Mouse (Mus musculus): Measurements from ENCODE around the gene Polr3f.
A peak's percentile ranks its signal among the peaks of the same experiment; 100 is the strongest.

Polr3f gene

GRCm38 (mm10) chr2:144526981-144527820 is at the start of gene Polr3f, which contains the start of gene Dzank1:
Polr3f (plus strand) TSS chr2:144527718.
Dzank1 (minus strand) TSS chr2:144527414.
- peak; percentile 98 to 99 for DNase-seq

- DNase-seq = peak in 1 of 2 experiments; percentile 25
Observed at GRCm38 (mm10) chr2:144479421-144479820, 48.1 kb upstream of the Polr3f start.

GRCm38 (mm10) chr2:144484084-144484483 is 43.4 kb upstream of the Polr3f start:
- DNase-seq = no peak

GRCm38 (mm10) chr2:144485439-144485838 is 42.1 kb upstream of the Polr3f start:
- no peak for DNase-seq

- no peak for DNase-seq
Observed at GRCm38 (mm10) chr2:144487476-144487875, 40.0 kb upstream of the Polr3f start.

GRCm38 (mm10) chr2:144489342-144489741 is 38.2 kb upstream of the Polr3f start:
- no peak for DNase-seq

DNA sequence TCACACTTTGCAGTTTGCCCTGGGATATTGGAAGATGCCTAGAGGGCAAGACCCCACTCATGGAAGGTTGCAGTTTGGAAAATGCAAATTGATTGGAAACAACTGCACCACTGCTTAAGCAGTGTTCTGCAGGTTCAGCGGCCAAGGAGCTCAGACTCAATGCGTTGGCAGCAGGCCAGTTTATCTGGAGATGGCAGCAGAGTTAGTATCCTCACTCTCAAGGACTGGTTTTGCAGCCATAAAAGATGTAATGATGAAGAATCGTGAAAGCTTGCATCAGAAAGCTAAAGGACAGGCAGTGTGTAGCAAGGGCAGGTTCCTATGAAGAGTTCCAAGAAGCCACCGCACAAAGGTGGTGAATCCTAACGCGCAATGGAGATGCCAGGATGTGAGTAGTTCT is 25.4 kb upstream of the Polr3f start:
- peak in 1 of 2 experiments; percentile 9 for DNase-seq

- no peak for DNase-seq
Observed at GRCm38 (mm10) chr2:144514619-144515018, 12.9 kb upstream of the Polr3f start.

GRCm38 (mm10) chr2:144519772-144520171 is 7.7 kb upstream of the Polr3f start:
- DNase-seq = no peak

- no peak for DNase-seq
Observed at GRCm38 (mm10) chr2:144525856-144526255, 1.7 kb upstream of the Polr3f start.

DNA sequence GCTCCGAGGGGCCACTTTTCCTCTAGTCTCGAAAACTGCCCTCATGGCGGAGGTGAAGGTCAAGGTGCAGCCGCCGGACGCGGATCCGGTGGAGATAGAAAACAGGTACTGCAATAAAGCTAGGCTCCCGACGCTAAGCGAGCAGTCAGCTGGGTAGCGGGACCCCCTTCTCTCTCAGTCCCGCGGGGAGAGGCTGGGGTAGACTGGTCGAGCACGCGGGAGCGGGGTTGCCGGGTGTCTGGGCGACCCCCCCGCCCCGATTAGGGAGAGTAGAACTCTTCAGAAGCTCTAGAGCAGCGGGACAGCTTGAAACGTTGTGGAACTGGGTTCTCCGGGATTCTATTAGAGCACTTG is 280 bp downstream of the Polr3f start:
- DNase-seq = no peak

DNA sequence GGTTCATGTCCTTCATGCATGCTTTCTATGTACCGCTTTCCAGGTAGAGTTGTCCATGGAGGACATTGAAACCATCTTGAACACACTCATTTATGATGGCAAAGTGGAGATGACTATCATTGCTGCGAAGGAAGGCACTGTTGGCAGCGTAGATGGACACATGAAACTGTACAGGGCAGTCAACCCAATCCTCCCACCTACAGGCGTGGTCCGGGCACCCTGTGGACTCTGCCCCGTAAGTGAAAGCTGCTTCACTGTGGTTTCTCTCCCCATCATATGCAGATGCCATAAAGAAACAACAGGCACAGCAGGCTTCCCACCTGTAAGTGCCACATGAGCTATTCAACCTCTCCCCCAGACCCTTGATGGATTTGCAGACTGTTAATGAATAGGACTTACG is 9.6 kb downstream of the Polr3f start:
- peak; percentile 47 to 69 for DNase-seq

GRCm38 (mm10) chr2:144541246-144541645 is 13.7 kb downstream of the Polr3f start:
- DNase-seq = no peak

DNA sequence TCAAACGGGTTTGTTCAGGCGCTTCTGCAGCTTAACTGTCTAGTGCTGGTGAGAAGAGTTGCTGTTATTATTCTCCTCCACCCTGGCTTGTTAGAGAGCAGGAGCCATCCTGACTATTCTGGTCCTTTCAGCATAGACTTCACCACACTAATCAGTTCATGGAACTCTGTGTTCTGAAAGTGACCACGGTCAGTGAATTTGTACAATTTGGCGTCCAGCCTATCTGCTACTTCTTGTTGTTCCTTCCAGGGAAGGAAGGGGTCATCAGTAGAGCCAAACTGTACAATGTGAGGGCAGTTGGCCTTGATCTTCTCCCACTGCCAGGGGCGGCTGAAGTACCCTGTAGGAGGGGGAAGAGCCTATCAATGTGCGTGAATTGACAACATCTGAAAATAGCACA is 16.2 kb downstream of the Polr3f start:
- no peak for DNase-seq

DNA sequence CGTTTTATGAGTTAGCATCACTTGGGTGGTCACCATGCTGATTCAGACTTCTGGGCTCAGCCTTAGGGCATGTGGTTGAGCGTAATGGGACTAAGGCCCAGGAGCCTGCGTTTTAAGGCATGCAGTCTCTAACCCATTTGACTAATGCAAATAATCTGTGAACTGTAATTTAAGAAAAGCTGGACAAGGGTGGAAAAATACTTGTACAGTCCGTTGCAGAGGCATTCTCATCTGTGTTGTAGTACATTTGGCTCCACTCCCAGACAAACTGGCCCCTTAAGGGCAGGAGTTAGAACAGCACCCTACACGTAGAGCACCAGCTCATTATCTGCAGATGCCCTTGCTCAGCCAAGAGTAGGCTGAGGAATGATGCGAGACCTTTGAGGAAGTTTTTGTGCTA is 17.1 kb downstream of the Polr3f start:
- peak; percentile 67 to 81 for DNase-seq

GRCm38 (mm10) chr2:144545061-144545460 is 17.5 kb downstream of the Polr3f start:
- DNase-seq = no peak

- DNase-seq = peak; percentile 45 to 79
Observed at GRCm38 (mm10) chr2:144545481-144545880, 18.0 kb downstream of the Polr3f start.

- no peak for DNase-seq
Observed at GRCm38 (mm10) chr2:144547559-144547958, 20.0 kb downstream of the Polr3f start.

GRCm38 (mm10) chr2:144550529-144550928 is 23.0 kb downstream of the Polr3f start, which contains the start of gene Rbbp9:
Rbbp9 (minus strand) TSS chr2:144550869.
- DNase-seq = peak; percentile 70 to 82

DNA sequence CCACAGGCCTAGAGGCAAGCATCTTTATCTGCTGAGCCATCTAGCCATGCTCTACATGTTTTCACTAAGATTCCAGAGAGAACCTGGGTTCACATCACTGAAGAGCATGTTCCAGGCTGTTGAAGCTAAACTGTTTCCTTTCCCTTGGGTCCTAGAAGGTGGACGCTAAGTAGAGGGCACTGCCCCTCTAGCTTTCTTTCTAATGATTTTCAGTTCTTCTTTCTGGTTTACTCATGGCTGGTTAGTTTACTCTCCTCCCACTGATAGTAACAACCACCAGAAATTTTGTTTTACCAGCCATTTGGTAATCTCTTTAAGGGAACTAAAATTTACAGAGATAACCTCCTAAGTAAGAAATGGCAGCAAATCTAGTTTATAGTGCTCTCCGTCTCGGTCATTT is 26.4 kb downstream of the Polr3f start:
- no peak for DNase-seq

DNA sequence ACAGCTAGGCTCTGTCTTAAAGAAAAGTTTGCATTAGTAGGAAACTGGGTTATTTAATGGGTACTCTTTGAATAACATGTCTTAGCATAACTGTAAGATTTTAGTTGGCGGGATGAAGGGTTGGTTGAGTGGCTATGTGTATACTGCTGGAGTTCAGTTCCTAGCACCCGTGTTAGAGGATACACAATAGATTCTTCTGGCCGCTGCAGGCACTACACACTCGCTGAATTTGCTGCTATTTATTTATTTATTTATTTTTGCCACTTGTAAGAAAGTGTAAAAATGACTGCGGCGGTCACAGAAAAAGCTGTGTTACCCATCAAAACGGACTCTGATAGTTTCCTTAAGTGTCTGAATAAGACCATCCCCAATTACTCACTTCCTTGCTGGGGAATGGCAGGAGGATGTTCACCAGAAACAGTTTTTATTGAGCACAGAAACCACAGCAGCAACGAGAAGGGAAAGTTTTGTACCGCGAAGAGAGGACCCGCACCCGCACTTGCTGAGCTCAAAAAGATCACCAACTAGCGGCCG is 27.8 kb downstream of the Polr3f start:
- no peak for DNase-seq

DNA sequence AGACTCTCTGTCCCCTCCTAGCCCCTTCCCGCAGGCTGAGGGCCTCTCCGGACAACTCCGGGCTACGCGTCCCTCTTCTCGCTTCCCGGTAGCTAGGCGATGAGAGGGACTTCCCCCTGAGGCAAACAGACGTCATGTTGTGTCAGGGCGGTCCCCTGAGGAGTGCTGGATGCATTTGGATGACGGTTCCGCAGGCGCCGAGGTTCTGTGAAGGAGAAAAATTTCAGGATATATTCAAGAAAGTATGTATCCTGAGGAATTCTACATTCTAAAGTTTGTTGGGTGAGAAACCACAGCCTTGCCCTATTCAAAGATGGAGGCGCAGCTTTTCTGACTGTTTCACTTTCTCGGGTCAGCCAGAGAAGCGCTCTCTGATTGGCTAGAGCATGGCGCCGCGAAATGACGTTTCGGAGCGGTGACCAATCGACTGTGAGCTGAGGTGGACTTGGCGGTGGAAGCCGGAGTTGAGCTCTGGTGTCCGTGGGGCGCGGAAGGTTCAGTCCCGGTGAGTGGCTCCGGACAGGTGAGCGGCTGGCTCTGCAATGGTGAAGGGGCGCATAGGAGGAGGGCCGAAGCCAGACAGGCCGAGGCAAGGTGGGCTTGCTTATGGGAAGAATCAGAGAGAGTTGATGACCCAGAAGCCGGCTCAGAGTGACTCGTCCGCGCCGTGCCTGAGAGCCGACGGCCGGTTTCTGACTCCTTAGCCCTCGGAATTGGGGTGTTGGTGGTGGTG is 28.5 kb downstream of the Polr3f start, which contains the start of gene Sec23b:
TSS of gene Sec23b (plus strand) at position 410 of the 733 bp plus-strand sequence.
- peak; percentile 98 to 99 for DNase-seq

- DNase-seq = no peak
Observed at GRCm38 (mm10) chr2:144588723-144589122, 61.2 kb downstream of the Polr3f start.

All from kidney, postnatal 25 days (tissue).